Mouse (Mus musculus): Measurements from ENCODE around the gene Dlg1. TPM values are rescaled to one million over a fixed set of nuclear protein-coding genes. Genes with fewer than 3 reads are reported as not detected.

The Dlg1 gene
- polyA plus RNA-seq, 1 experiment from 2014 or later, result 10.5 TPM

DNA sequence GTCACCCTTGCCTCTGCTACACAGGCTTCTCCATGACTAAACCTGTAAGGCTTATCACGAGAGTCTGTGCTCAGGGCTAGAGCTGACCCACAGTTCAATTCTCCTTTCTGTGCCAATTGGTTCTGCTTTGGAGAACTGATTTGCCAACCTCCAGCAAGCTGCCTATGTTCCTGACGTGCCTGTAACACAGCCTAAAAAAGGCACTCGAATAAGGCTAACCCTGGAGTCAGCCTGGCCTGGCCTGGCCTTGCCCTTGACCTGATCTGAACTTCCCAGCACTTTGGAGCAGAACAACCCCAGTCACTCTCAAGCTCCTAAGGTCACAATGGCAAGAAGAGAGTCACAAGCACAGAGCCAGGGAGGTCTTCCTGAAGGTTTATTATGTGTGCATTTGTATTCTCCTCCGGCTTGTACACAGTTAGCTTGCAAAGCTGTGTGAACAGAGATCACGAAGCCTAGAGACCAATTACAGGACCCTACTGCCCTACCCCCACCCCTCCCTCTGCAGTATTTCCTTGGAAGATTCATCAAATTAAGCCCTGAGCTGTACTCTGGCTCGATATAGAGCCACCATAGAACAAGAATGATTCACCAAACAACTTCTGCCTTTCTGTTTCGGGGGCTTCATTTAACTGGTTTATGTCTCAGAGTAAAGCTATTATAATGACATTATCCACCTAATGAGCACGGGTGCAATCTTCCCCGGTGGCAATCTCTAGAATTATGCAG is 11.0 kb upstream of the Dlg1 start:
- no peak for TF ChIP-seq CTCF (IDR thresholded peaks at IDR 0.05; ENCODE audit: low read depth)
- H3K36me3 ChIP-seq (ENCODE audit: control insufficient read depth, insufficient read depth), result no peaks in the 10 kb centered on the region
- no peaks in the 10 kb centered on the region for H3K4me1 ChIP-seq (replicated peaks; ENCODE audit: control insufficient read depth, insufficient read depth, low read length)
- H3K9me3 ChIP-seq (ENCODE audit: control insufficient read depth), result no peaks in the 10 kb centered on the region
- no peak overlapping the region for H3K27ac ChIP-seq (ENCODE audit: low read depth, low read length)
- no peak overlapping the region for H3K9ac ChIP-seq (ENCODE audit: low read depth, low read length)
- no peak overlapping the region for H3K4me3 ChIP-seq (ENCODE audit: low read depth, low read length)
- WGBS, result 69% methylated on average over 9 of the region's 9 CpGs
- H3K4me2 ChIP-seq (replicated peaks; ENCODE audit: low read depth), result no peak overlapping the region
- no peaks in the 10 kb centered on the region for H3K27me3 ChIP-seq (replicated peaks; ENCODE audit: control insufficient read depth, insufficient read depth, low read length)
- ATAC-seq, result no peak

DNA sequence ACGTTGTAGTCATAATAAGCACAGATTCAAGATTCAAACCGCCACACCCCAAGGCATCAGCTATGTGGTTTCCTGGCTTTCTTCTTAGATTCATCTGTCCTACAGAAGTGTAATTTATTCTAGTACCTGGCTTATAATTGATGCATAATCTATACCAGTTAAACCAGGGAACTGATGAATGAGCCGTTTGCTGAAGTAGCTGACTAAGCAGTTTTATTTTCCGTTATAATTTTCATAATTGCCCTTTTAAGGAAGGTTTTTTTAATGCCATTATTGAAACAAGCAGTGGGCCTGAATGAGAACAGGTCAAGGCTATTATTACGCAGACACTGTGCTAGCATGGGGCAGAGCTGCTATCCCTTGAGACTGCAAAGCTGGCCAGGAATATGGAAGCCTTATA is 9.6 kb upstream of the Dlg1 start:
- Histone ChIP-seq H3K27ac (ENCODE audit: low read depth, low read length) (no peak overlapping the region), H3K4me1 (replicated peaks; ENCODE audit: control insufficient read depth, insufficient read depth, low read length) (no peaks in the 10 kb centered on the region), H3K27me3 (replicated peaks; ENCODE audit: control insufficient read depth, insufficient read depth, low read length) (no peaks in the 10 kb centered on the region), H3K4me2 (replicated peaks; ENCODE audit: low read depth) (no peak overlapping the region), H3K36me3 (ENCODE audit: control insufficient read depth, insufficient read depth) (no peaks in the 10 kb centered on the region), H3K9ac (ENCODE audit: low read depth, low read length) (no peak overlapping the region), H3K9me3 (ENCODE audit: control insufficient read depth) (no peaks in the 10 kb centered on the region), H3K4me3 (ENCODE audit: low read depth, low read length) (no peak overlapping the region)
- TF ChIP-seq CTCF (IDR thresholded peaks at IDR 0.05; ENCODE audit: low read depth), result no peak
- 81% methylated on average over 5 of the region's 5 CpGs for WGBS
- ATAC-seq, result no peak

DNA sequence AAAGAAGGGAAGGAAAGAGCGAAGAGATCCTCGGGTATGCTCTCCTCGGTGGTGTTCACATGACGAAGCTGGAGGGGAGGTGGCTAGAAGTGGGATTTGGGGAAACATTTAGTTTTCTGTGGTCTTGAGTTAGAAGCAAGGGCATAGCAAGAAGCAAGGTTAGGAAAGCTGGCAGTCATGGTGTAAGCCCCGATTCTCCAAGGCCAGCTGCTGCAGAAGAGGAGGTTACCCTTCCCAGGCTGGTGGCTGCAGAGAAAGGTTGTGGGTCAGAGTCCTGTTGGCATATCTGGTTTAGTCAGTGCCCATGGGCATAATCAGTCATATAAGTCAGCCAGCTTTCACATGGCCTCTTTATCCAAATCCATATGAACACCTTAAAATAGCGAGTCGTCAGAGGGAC is 9.2 kb upstream of the Dlg1 start:
- H3K4me1 ChIP-seq (replicated peaks; ENCODE audit: control insufficient read depth, insufficient read depth, low read length), result no peaks in the 10 kb centered on the region
- no peak overlapping the region for H3K9ac ChIP-seq (ENCODE audit: low read depth, low read length)
- ATAC-seq, result no peak
- WGBS, result 83% methylated on average over 7 of the region's 7 CpGs
- no peak overlapping the region for H3K4me2 ChIP-seq (replicated peaks; ENCODE audit: low read depth)
- no peak overlapping the region for H3K27ac ChIP-seq (ENCODE audit: low read depth, low read length)
- no peak for TF ChIP-seq CTCF (IDR thresholded peaks at IDR 0.05; ENCODE audit: low read depth)
- H3K9me3 ChIP-seq (ENCODE audit: control insufficient read depth), result no peaks in the 10 kb centered on the region
- H3K27me3 ChIP-seq (replicated peaks; ENCODE audit: control insufficient read depth, insufficient read depth, low read length), result no peaks in the 10 kb centered on the region
- H3K36me3 ChIP-seq (ENCODE audit: control insufficient read depth, insufficient read depth), result no peaks in the 10 kb centered on the region
- no peak overlapping the region for H3K4me3 ChIP-seq (ENCODE audit: low read depth, low read length)

DNA sequence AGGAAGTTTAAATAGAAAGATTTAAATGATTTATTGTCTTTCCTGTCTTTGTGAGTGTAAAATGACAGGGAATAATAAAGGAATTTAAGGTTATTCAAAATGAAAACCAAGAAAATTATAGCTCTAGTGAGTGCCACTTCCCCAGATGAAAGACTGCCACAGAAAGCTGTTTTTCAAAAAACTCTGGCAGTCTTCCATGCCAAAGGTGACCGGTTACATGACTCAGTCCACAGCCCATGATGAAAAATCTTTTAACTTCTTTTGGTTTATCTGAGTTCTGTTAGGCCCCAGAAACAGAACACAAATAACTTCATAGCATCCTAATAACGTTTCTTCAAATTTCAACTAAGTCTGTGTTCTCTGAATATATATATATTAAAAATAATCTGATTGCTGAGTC is 7.7 kb upstream of the Dlg1 start:
- H3K27me3 ChIP-seq (replicated peaks; ENCODE audit: control insufficient read depth, insufficient read depth, low read length), result no peaks in the 10 kb centered on the region
- no peak overlapping the region for H3K27ac ChIP-seq (ENCODE audit: low read depth, low read length)
- no peaks in the 10 kb centered on the region for H3K9me3 ChIP-seq (ENCODE audit: control insufficient read depth)
- H3K36me3 ChIP-seq (ENCODE audit: control insufficient read depth, insufficient read depth), result no peaks in the 10 kb centered on the region
- H3K4me2 ChIP-seq (replicated peaks; ENCODE audit: low read depth), result no peak overlapping the region
- no peak for TF ChIP-seq CTCF (IDR thresholded peaks at IDR 0.05; ENCODE audit: low read depth)
- H3K9ac ChIP-seq (ENCODE audit: low read depth, low read length), result no peak overlapping the region
- no peak overlapping the region for H3K4me3 ChIP-seq (ENCODE audit: low read depth, low read length)
- 73% methylated on average over 2 of the region's 2 CpGs for WGBS
- ATAC-seq, result no peak
- no peaks in the 10 kb centered on the region for H3K4me1 ChIP-seq (replicated peaks; ENCODE audit: control insufficient read depth, insufficient read depth, low read length)

DNA sequence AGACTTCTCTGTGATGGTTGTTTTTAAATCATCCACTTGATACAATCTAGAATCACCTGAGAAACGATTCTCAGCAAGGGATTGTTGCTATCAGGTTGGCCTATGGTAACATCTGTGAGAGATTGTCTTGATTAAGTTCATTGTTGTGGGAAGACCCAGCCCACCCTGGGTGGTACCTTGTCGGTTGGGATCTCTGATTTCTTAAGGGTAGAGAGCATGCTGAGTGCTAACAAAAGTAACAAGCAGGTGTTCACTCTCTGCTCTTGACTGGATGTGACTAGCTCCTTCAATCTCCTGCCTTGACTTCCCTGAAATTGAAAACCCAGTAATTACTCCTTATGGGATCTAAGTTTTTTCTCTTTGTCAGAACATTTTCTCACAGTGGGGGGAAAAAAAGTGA is 5.7 kb upstream of the Dlg1 start:
- Histone ChIP-seq H3K4me2 (replicated peaks; ENCODE audit: low read depth) (no peak overlapping the region), H3K4me1 (replicated peaks; ENCODE audit: control insufficient read depth, insufficient read depth, low read length) (0 out of 2 replicates have a peak, but pooled peaks cover 2% of the 10 kb centered on the region), H3K27ac (ENCODE audit: low read depth, low read length) (no peak overlapping the region), H3K4me3 (ENCODE audit: low read depth, low read length) (no peak overlapping the region), H3K27me3 (replicated peaks; ENCODE audit: control insufficient read depth, insufficient read depth, low read length) (no peaks in the 10 kb centered on the region), H3K36me3 (ENCODE audit: control insufficient read depth, insufficient read depth) (no peaks in the 10 kb centered on the region), H3K9me3 (ENCODE audit: control insufficient read depth) (no peaks in the 10 kb centered on the region), H3K9ac (ENCODE audit: low read depth, low read length) (no peak overlapping the region)
- ATAC-seq, result no peak
- TF ChIP-seq CTCF (IDR thresholded peaks at IDR 0.05; ENCODE audit: low read depth), result no peak
- WGBS, result 32% methylated on average over 2 of the region's 2 CpGs

DNA sequence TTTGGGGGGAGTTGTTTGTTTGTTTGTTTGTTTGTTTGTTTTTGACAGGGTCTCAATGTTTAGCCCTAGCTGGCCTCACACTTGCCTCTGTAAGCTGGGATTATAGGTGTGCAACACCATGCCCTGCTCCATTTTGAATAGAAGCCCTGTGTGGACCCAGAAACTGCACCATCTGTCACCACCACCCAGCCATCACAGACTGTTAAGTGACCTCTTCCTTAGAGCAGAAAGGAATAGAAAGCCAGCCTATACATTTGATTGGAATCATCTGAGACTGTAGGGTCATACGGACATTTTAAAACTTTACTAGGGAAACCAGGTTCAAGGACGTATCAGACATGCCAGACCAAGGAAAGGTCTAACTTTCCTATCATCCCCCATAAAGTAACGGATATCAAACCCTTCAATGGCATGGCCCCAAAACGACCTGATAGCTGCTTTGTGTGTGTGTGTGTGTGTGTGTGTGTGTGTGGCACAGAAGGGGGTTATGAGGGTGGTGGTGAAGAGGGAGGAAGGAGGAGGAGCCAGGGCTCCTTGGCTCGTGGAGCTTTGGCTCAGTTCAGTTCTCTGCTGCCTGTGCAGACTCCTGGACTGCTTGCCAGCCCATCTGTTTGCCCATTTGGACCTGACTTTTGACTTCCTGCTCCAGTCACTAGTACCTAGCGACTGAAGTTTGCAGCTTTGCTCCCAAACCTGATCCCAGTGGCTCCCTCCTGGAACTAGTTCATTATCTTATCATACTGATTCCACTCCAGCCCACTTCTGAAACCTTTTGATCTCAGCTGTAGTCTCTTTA is 4.5 kb upstream of the Dlg1 start:
- 52% methylated on average over 6 of the region's 6 CpGs for WGBS

More for the DNA sequence above, 4.5 kb upstream of the Dlg1 start:
- Histone ChIP-seq H3K9me3 (ENCODE audit: control insufficient read depth) (no peaks in the 10 kb centered on the region), H3K27me3 (replicated peaks; ENCODE audit: control insufficient read depth, insufficient read depth, low read length) (no peaks in the 10 kb centered on the region), H3K4me3 (ENCODE audit: low read depth, low read length) (no peak overlapping the region), H3K36me3 (ENCODE audit: control insufficient read depth, insufficient read depth) (no peaks in the 10 kb centered on the region), H3K4me1 (replicated peaks; ENCODE audit: control insufficient read depth, insufficient read depth, low read length) (0 out of 2 replicates have a peak, but pooled peaks cover 4% of the 10 kb centered on the region), H3K4me2 (replicated peaks; ENCODE audit: low read depth) (no peak overlapping the region), H3K9ac (ENCODE audit: low read depth, low read length) (no peak overlapping the region), H3K27ac (ENCODE audit: low read depth, low read length) (no peak overlapping the region)
- ATAC-seq, result no peak
- no peak for TF ChIP-seq CTCF (IDR thresholded peaks at IDR 0.05; ENCODE audit: low read depth)

Measured in intestine, postnatal 0 days (tissue).